Mouse (Mus musculus): ENCODE measurements around the gene Sorcs3. TPM values are rescaled to one million over a fixed set of nuclear protein-coding genes. Genes with fewer than 3 reads are reported as not detected.

The Sorcs3 gene
- total and polyA plus RNA-seq, 3 experiments = not detected

DNA sequence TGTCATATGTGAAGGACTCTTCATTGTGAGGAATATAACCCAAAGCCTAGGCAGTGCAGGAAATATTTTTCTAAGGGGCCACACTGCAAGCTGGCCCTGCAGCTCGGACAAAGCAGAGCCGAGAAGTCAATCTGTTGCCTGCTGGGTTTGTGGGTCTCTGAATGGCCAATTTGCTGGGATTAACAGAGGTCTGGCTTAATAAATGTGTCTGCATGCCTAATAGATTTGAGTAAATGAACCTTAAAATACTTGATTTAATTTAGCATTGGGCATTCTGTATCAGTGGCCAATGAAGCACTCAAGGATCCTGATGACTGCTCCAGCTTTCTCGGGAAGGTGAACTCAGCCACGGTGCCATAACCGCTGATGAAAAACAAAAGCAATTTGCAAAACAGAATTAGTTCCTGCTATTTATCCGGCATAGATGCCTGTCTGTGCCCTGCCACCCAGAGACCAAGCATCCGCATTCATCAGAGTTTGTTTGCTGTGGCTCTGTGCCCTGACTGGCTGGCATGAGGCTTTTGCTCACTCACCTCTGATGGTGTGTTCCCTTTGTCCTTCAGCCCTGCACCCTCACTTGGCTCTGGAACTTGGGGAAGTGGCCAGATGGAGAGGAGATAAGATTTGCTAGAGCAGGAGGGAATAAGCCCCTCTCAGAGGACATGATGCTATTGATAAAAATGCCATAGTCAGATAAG is 576.3 kb downstream of the Sorcs3 start:
- H3K27me3 ChIP-seq (ENCODE audit: control insufficient read depth, insufficient read depth, low read length) = no peaks in the 10 kb centered on the region
- H3K4me3 ChIP-seq = no peak overlapping the region
- no peaks in the 10 kb centered on the region for H3K36me3 ChIP-seq (ENCODE audit: control insufficient read depth, insufficient read depth, low read length)
- WGBS = 79% methylated on average over 7 of the region's 7 CpGs
- intact Hi-C loops (cut with DNase I) = no loop called here
- no peak overlapping the region for H3K9ac ChIP-seq (ENCODE audit: low read depth, low read length)
- no peaks in the 10 kb centered on the region for H3K79me2 ChIP-seq (replicated peaks; ENCODE audit: control insufficient read depth, insufficient read depth, low read length)
- no peak overlapping the region for H3K27ac ChIP-seq
- DNase-seq = no peak
- TF ChIP-seq CTCF (IDR thresholded peaks at IDR 0.05) (no peak), EP300 (IDR thresholded peaks at IDR 0.05; ENCODE audit: insufficient read depth, low read depth, low read length) (no peak), POLR2A (IDR thresholded peaks at IDR 0.05; ENCODE audit: insufficient read depth, low read depth, low read length) (no peak)
- H3K4me1 ChIP-seq (ENCODE audit: control insufficient read depth, insufficient read depth, low read length) = no peaks in the 10 kb centered on the region

DNA sequence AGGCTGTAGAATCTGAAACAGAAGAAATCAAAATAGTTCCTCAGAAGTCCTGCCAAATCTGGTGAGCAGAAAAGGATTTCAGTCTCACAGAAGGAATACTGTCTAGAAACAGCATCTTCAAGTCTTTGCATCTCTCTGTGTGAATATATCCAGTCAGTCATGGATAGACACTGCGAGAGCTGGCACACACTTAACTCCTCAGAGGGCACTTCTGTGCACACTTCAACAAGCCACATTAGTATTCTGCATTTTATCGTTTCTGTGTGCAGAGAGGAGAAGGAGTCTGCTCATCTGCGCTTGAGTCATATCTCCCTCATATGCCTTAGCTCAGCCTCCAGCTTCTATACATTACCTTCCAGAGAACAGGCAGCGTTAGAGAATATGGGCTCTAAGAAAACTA is 581.4 kb downstream of the Sorcs3 start:
- Histone ChIP-seq H3K27me3 (ENCODE audit: control insufficient read depth, insufficient read depth, low read length) (no peaks in the 10 kb centered on the region), H3K79me2 (replicated peaks; ENCODE audit: control insufficient read depth, insufficient read depth, low read length) (no peaks in the 10 kb centered on the region), H3K36me3 (ENCODE audit: control insufficient read depth, insufficient read depth, low read length) (no peaks in the 10 kb centered on the region), H3K4me1 (ENCODE audit: control insufficient read depth, insufficient read depth, low read length) (no peaks in the 10 kb centered on the region), H3K9ac (ENCODE audit: low read depth, low read length) (no peak overlapping the region), H3K27ac (no peak overlapping the region), H3K4me3 (no peak overlapping the region)
- 83% methylated on average over 4 of the region's 4 CpGs for WGBS
- no peak for TF ChIP-seq EP300 (IDR thresholded peaks at IDR 0.05; ENCODE audit: insufficient read depth, low read depth, low read length)
- no peak for TF ChIP-seq POLR2A (IDR thresholded peaks at IDR 0.05; ENCODE audit: insufficient read depth, low read depth, low read length)
- TF ChIP-seq CTCF (IDR thresholded peaks at IDR 0.05) = no peak
- intact Hi-C loops (cut with DNase I) = no loop called here
- no peak for DNase-seq

DNA sequence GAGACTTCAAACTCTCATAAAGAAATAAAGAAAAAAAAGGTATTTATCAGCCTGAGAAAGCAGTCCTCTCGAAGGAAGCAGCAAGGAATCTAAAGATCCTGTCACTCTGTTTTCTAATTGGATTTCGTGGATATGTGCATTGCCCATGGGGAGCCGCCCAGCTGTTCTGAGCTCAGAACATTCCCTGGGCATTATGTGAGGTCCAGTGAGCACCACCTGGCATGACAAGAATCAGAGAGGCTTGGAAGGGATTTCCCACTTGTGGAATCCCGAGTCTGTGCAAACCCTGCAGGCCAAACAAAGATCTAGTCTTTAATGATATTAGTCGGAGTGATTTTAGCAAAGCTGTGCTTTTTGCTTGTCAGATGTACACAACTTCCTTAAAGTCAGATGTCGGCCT is 598.7 kb downstream of the Sorcs3 start:
- no peaks in the 10 kb centered on the region for H3K79me2 ChIP-seq (replicated peaks; ENCODE audit: control insufficient read depth, insufficient read depth, low read length)
- WGBS = 64% methylated on average over 6 of the region's 6 CpGs
- H3K27me3 ChIP-seq (ENCODE audit: control insufficient read depth, insufficient read depth, low read length) = no peaks in the 10 kb centered on the region
- H3K4me1 ChIP-seq (ENCODE audit: control insufficient read depth, insufficient read depth, low read length) = no peaks in the 10 kb centered on the region
- no peak overlapping the region for H3K4me3 ChIP-seq
- no peak overlapping the region for H3K27ac ChIP-seq
- H3K36me3 ChIP-seq (ENCODE audit: control insufficient read depth, insufficient read depth, low read length) = no peaks in the 10 kb centered on the region
- TF ChIP-seq CTCF (IDR thresholded peaks at IDR 0.05) (no peak), EP300 (IDR thresholded peaks at IDR 0.05; ENCODE audit: insufficient read depth, low read depth, low read length) (no peak), POLR2A (IDR thresholded peaks at IDR 0.05; ENCODE audit: insufficient read depth, low read depth, low read length) (no peak)
- DNase-seq = no peak
- no peak overlapping the region for H3K9ac ChIP-seq (ENCODE audit: low read depth, low read length)
- intact Hi-C loops (cut with DNase I) = no loop called here

DNA sequence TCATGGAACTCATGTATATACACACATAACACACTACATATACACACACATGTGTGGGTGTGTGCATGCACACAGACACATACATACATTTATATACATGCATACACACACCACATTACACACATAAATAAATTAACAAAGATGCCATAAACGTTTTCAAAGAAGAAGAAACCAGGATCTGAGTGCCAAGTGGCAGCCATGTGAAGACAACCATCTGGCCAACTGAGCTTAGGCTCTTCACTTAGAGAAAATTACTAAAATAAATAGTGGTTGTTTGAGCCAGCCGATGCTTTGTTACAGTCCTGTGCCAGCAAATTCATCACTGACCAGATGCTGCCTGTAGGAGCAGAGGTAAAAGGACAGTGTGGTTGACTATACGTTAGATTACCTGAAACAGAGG is 605.7 kb downstream of the Sorcs3 start:
- no peaks in the 10 kb centered on the region for H3K79me2 ChIP-seq (replicated peaks; ENCODE audit: control insufficient read depth, insufficient read depth, low read length)
- no peaks in the 10 kb centered on the region for H3K27me3 ChIP-seq (ENCODE audit: control insufficient read depth, insufficient read depth, low read length)
- TF ChIP-seq CTCF (IDR thresholded peaks at IDR 0.05) = no peak
- 58% methylated on average over 3 of the region's 3 CpGs for WGBS
- no peak overlapping the region for H3K9ac ChIP-seq (ENCODE audit: low read depth, low read length)
- H3K4me1 ChIP-seq (ENCODE audit: control insufficient read depth, insufficient read depth, low read length) = no peaks in the 10 kb centered on the region
- H3K27ac ChIP-seq = no peak overlapping the region
- DNase-seq = no peak
- intact Hi-C loops (cut with DNase I) = no loop called here
- H3K36me3 ChIP-seq (ENCODE audit: control insufficient read depth, insufficient read depth, low read length) = no peaks in the 10 kb centered on the region
- H3K4me3 ChIP-seq = no peak overlapping the region

DNA sequence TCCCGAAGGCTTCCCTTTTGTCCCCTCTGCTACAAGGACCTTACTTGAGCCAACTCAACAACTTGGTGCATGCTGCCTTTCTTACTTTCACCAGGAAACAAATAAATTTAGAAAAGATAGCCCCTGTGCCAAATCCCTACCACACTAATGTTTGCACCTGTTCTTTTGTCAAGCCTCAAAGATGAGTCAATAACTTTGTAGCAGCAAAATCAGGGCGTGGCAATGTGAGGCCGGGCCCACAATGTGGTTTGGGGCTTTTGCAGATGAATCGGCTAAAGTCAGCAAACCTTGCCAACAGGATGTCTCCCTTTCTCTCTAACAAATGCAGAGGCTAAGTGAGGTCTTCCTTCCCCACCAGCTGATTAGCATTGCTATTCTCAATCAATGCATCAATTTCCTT is 608.0 kb downstream of the Sorcs3 start:
- 82% methylated on average over 4 of the region's 4 CpGs for WGBS
- Histone ChIP-seq H3K4me3 (no peak overlapping the region), H3K27me3 (ENCODE audit: control insufficient read depth, insufficient read depth, low read length) (no peaks in the 10 kb centered on the region), H3K27ac (no peak overlapping the region), H3K9ac (ENCODE audit: low read depth, low read length) (no peak overlapping the region), H3K79me2 (replicated peaks; ENCODE audit: control insufficient read depth, insufficient read depth, low read length) (no peaks in the 10 kb centered on the region), H3K4me1 (ENCODE audit: control insufficient read depth, insufficient read depth, low read length) (no peaks in the 10 kb centered on the region), H3K36me3 (ENCODE audit: control insufficient read depth, insufficient read depth, low read length) (no peaks in the 10 kb centered on the region)
- no peak for TF ChIP-seq EP300 (IDR thresholded peaks at IDR 0.05; ENCODE audit: insufficient read depth, low read depth, low read length)
- TF ChIP-seq CTCF (IDR thresholded peaks at IDR 0.05) = no peak
- no peak for TF ChIP-seq POLR2A (IDR thresholded peaks at IDR 0.05; ENCODE audit: insufficient read depth, low read depth, low read length)
- intact Hi-C loops (cut with DNase I) = no loop called here
- no peak for DNase-seq

DNA sequence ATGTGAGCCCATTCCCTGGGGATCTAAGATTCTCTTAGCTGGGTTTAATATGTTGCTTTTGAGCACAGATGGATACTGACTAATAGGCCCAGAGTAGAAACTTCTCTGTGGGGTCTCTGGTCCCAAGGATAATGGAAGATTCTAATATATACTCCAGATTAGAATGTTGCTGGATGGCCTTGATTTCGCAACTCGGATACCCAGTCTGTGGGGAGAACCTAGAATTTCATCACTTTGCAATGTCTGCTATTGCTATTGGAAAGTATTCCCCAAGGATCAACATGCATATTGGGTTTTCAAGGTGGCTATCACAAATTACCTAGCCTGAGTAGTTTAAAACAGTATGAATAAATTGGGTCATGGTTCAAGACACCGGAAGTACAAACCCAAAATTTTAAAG is 609.2 kb downstream of the Sorcs3 start:
- TF ChIP-seq EP300 (IDR thresholded peaks at IDR 0.05; ENCODE audit: insufficient read depth, low read depth, low read length) (no peak), POLR2A (IDR thresholded peaks at IDR 0.05; ENCODE audit: insufficient read depth, low read depth, low read length) (no peak), CTCF (IDR thresholded peaks at IDR 0.05) (no peak)
- no peak for DNase-seq
- Histone ChIP-seq H3K27me3 (ENCODE audit: control insufficient read depth, insufficient read depth, low read length) (no peaks in the 10 kb centered on the region), H3K9ac (ENCODE audit: low read depth, low read length) (no peak overlapping the region), H3K36me3 (ENCODE audit: control insufficient read depth, insufficient read depth, low read length) (no peaks in the 10 kb centered on the region), H3K79me2 (replicated peaks; ENCODE audit: control insufficient read depth, insufficient read depth, low read length) (no peaks in the 10 kb centered on the region), H3K4me1 (ENCODE audit: control insufficient read depth, insufficient read depth, low read length) (no peaks in the 10 kb centered on the region), H3K4me3 (no peak overlapping the region), H3K27ac (no peak overlapping the region)
- 93% methylated on average over 3 of the region's 3 CpGs for WGBS
- intact Hi-C loops (cut with DNase I) = no loop called here

All from heart, adult 2 months (tissue).